Mouse (Mus musculus): ENCODE data around the gene 4931423N10Rik.

The 4931423N10Rik gene

DNA sequence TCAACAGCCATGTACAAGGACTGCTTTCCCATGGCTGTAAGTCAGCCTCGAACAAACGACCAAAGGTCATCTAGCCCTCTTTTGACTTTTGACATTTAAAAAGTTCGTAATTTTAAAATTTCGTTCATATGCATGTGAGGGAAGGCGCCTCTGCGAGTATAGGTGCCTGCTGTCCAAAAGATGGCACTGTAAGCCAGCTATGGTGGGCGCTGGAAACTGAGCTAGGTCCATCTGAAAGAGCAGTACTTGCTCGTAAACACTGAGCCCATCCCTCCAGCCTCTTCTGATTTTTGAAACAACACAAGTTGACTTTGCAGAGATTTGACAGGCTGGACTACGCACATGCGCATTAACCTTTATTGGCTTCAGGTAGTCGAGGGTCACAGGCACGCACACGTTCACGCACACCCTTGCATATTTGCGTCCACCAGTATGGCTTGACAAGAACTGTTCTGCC is at the start of gene 4931423N10Rik:
4931423N10Rik (plus strand) TSS at position 407 of the 457 bp plus-strand sequence.
- no peak for DNase-seq (ENCODE audit: low read depth, low spot score)

GRCm38 (mm10) chr2:23172305-23172704 is 35.0 kb upstream of the 4931423N10Rik start:
- DNase-seq (ENCODE audit: low read depth, low spot score), result no peak

DNA sequence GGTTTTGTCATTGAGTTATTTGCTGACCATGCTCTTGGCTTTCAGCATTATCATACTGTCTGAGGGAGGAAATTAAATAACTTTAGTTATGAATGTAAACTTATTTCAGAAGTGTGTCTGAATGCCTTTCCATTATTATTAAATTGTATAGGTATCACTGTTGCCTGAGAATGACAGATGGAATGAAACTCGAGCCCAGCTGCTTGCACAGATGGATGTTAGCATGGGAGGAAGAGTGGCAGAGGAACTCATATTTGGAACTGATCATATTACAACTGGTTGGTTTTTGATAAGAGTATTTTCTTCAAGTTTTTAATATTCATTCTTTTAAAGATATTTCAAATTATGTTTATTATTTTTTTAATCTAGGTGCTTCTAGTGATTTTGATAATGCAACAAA is 12.9 kb upstream of the 4931423N10Rik start:
- DNase-seq (ENCODE audit: low read depth, low spot score), result no peak

GRCm38 (mm10) chr2:23201034-23201433 is 6.2 kb upstream of the 4931423N10Rik start:
- DNase-seq (ENCODE audit: low read depth, low spot score), result no peak

DNA sequence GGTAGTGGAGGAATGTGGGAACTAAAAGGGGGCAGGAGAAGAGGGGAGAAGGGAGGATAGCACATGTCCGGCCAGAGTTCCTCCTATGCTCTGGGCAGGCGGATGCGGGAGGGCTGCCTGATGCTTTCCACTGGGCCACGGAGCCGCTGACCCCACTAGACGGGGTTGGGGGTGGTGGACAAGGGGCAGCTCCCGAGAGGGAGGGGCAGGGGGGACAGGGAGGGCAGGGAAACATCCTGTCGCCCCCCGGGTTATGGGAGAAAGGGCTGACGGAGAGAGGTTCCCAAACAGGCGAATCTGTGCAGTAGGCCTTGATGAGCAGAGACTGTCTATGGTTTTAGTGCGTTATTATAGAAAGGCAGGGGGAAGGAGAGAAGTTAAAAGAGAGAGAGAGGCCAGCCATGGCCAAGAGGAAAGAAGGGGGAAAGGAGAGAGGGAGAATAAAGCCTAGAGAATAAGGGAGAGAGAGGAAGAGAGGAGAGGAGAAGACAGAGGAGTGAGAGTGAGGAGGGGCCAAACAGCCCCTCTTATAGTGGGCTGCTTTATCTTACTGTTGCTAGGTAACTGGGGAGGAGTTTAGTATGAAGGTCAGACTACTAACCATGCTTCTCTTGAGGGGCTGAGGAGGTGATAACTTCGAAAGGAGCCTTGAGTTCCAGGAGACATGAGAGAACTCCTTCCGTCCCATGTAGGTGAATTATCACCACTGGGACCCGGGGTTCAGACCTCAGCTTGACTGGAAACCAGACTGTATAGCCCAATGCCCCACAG is 4.2 kb upstream of the 4931423N10Rik start:
- no peak for DNase-seq (ENCODE audit: low read depth, low spot score)

GRCm38 (mm10) chr2:23213661-23214060 is 6.4 kb downstream of the 4931423N10Rik start:
- no peak for DNase-seq (ENCODE audit: low read depth, low spot score)

GRCm38 (mm10) chr2:23225199-23225598 is 17.9 kb downstream of the 4931423N10Rik start:
- DNase-seq (ENCODE audit: low read depth, low spot score), result no peak

DNA sequence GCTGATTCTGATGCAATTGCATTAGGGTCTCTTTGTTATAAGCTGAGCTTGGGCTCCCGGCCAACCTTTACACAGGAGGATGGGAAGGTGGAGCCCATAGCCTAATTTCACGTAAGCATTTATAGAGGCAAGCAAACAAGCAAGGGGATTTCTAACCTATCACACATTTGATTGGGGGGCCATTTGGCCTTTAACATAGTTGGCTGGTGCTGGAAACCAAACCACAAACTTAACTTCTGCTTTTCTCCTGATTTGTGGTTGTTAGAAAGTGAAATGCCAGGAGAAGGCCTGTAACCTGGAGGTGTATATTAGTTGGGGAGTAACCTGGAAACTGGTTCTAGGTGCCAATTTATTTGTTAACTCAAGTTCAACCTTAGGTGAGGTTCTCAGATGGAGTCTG is 21.2 kb downstream of the 4931423N10Rik start:
- DNase-seq (ENCODE audit: low read depth, low spot score), result no peak

- DNase-seq (ENCODE audit: low read depth, low spot score), result peak; percentile 34
These were observed 26.9 kb downstream of the 4931423N10Rik start for GRCm38 (mm10) chr2:23234065-23234773.

- peak; percentile 61 for DNase-seq (ENCODE audit: low read depth, low spot score)
These were observed 83.7 kb downstream of the 4931423N10Rik start for GRCm38 (mm10) chr2:23290991-23291390.

DNA sequence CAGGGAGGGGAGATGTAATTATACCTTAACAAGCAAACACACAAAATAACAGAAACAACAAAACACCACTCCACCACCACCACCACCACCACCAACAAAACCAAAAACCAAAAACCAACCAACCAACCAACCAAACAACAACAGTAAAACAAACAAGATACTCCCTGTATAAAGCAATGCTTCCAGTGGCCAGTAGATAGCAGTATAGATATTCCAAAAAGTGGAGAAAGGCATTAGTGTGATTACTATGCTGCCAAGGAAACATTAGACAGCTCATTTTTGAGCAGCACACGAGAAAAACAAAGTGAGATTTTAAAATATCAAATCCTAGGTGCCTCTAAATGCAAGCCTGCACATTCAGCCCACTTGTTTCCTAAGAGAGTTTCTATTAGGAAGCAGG is 107.6 kb downstream of the 4931423N10Rik start:
- no peak for DNase-seq (ENCODE audit: low read depth, low spot score)
